Mouse (Mus musculus) stomach, postnatal 0 days (tissue): ENCODE data around the gene Kmt5b.

ENCODE experiments used
- CTCF ChIP-seq: IDR thresholded peaks from 2 replicates; pipeline ENCODE4 v1.5.1; 2016; ENCODE audit warnings: antibody characterized with exemption, low read depth, mild to moderate bottlenecking, moderate library complexity
- EP300 ChIP-seq: optimal IDR thresholded peaks from 2 replicates; pipeline ENCODE3; 2016; ENCODE audit warnings: antibody characterized with exemption

GRCm38 (mm10) chr19:3839686-3840085 lies 72.5 kb downstream of the Kmt5b start:
- TF ChIP-seq CTCF (no peak), EP300 (no peak)
